Mouse (Mus musculus): ENCODE data around the gene Ccdc58. TPM values are rescaled to one million over a fixed set of nuclear protein-coding genes. Genes with fewer than 3 reads are reported as not detected.

Ccdc58 gene
- polyA plus RNA-seq, 2 experiments, result 44.0 to 52.5 TPM

- H3K4me3 ChIP-seq (ENCODE audit: insufficient read depth in 1 of 2, low read depth in 2 of 2, low read length in 2 of 2), result peak overlapping the region; percentile 75 to 86
- peaks cover 11 to 16% of the 10 kb centered on the region in 2 experiments for H3K4me1 ChIP-seq (replicated peaks; ENCODE audit: control insufficient read depth in 2 of 2, insufficient read depth in 2 of 2, low read length in 1 of 2)
- 21% methylated on average over 8 of the region's 8 CpGs for WGBS (ENCODE audit: insufficient replicate concordance)
- peak overlapping the region; percentile 83 for H3K4me2 ChIP-seq (ENCODE audit: low read depth)
- H3K9me3 ChIP-seq (ENCODE audit: control insufficient read depth, low read length), result no peaks in the 10 kb centered on the region
- no peaks in the 10 kb centered on the region for H3K36me3 ChIP-seq (replicated peaks; ENCODE audit: control insufficient read depth, insufficient read depth, low read depth)
- H3K27me3 ChIP-seq (ENCODE audit: control insufficient read depth, insufficient read depth, low read length), result no peaks in the 10 kb centered on the region
- peak overlapping the region; percentile 86 for H3K9ac ChIP-seq (replicated peaks)
- no peak for ATAC-seq (ENCODE audit: insufficient read depth)
- peak overlapping the region; percentile 18 for H3K27ac ChIP-seq
- TF ChIP-seq CTCF (IDR thresholded peaks at IDR 0.05; ENCODE audit: low read depth) (no peak), EP300 (IDR thresholded peaks at IDR 0.05; ENCODE audit: low read depth) (no peak)
- DNase-seq (ENCODE audit: low read depth in 3 of 3, low spot score in 3 of 3), result peak in 1 of 3 experiments; percentile 13
These were observed 1.0 kb downstream of the Ccdc58 start for GRCm38 (mm10) chr16:36072410-36073011.

GRCm38 (mm10) chr16:36074772-36075171 lies 3.3 kb downstream of the Ccdc58 start:
- H3K4me3 ChIP-seq (ENCODE audit: insufficient read depth in 1 of 2, low read depth in 2 of 2, low read length in 2 of 2), result no peak overlapping the region
- TF ChIP-seq CTCF (IDR thresholded peaks at IDR 0.05; ENCODE audit: low read depth), result no peak
- no peak for TF ChIP-seq EP300 (IDR thresholded peaks at IDR 0.05; ENCODE audit: low read depth)
- WGBS (ENCODE audit: insufficient replicate concordance), result 78% methylated on average over 3 of the region's 3 CpGs
- DNase-seq (ENCODE audit: low read depth in 3 of 3, low spot score in 3 of 3) (no peak), ATAC-seq (ENCODE audit: insufficient read depth) (no peak)
- no peak overlapping the region for H3K9ac ChIP-seq (replicated peaks)
- H3K4me1 ChIP-seq (replicated peaks; ENCODE audit: control insufficient read depth in 2 of 2, insufficient read depth in 2 of 2, low read length in 1 of 2), result peaks cover 5 to 7% of the 10 kb centered on the region in 2 experiments
- H3K27me3 ChIP-seq (ENCODE audit: control insufficient read depth, insufficient read depth, low read length), result no peaks in the 10 kb centered on the region
- no peaks in the 10 kb centered on the region for H3K36me3 ChIP-seq (replicated peaks; ENCODE audit: control insufficient read depth, insufficient read depth, low read depth)
- no peak overlapping the region for H3K4me2 ChIP-seq (ENCODE audit: low read depth)
- H3K27ac ChIP-seq, result no peak overlapping the region
- H3K9me3 ChIP-seq (ENCODE audit: control insufficient read depth, low read length), result no peaks in the 10 kb centered on the region

- Histone ChIP-seq H3K4me2 (ENCODE audit: low read depth) (no peak overlapping the region), H3K9me3 (ENCODE audit: control insufficient read depth, low read length) (no peaks in the 10 kb centered on the region), H3K36me3 (replicated peaks; ENCODE audit: control insufficient read depth, insufficient read depth, low read depth) (no peaks in the 10 kb centered on the region; the same call in none of the 2 replicates), H3K4me1 (replicated peaks; ENCODE audit: control insufficient read depth in 2 of 2, insufficient read depth in 2 of 2, low read length in 1 of 2) (no peaks in the 10 kb centered on the region), H3K27me3 (ENCODE audit: control insufficient read depth, insufficient read depth, low read length) (no peaks in the 10 kb centered on the region), H3K4me3 (ENCODE audit: insufficient read depth in 1 of 2, low read depth in 2 of 2, low read length in 2 of 2) (no peak overlapping the region), H3K9ac (replicated peaks) (no peak overlapping the region), H3K27ac (no peak overlapping the region)
- no peak for TF ChIP-seq CTCF (IDR thresholded peaks at IDR 0.05; ENCODE audit: low read depth)
- no peak for TF ChIP-seq EP300 (IDR thresholded peaks at IDR 0.05; ENCODE audit: low read depth)
- ATAC-seq (ENCODE audit: insufficient read depth), result no peak
- WGBS (ENCODE audit: insufficient replicate concordance), result 86% methylated on average over 3 of the region's 3 CpGs
- DNase-seq (ENCODE audit: low read depth in 3 of 3, low spot score in 3 of 3), result no peak
These were observed 8.4 kb downstream of the Ccdc58 start for GRCm38 (mm10) chr16:36079916-36080315.

- Histone ChIP-seq H3K27ac (no peak overlapping the region), H3K4me2 (ENCODE audit: low read depth) (no peak overlapping the region), H3K9ac (replicated peaks) (no peak overlapping the region), H3K4me3 (ENCODE audit: insufficient read depth in 1 of 2, low read depth in 2 of 2, low read length in 2 of 2) (no peak overlapping the region), H3K36me3 (replicated peaks; ENCODE audit: control insufficient read depth, insufficient read depth, low read depth) (no peaks in the 10 kb centered on the region; the same call in 1 of the 2 replicates), H3K27me3 (ENCODE audit: control insufficient read depth, insufficient read depth, low read length) (no peaks in the 10 kb centered on the region), H3K9me3 (ENCODE audit: control insufficient read depth, low read length) (no peaks in the 10 kb centered on the region), H3K4me1 (replicated peaks; ENCODE audit: control insufficient read depth in 2 of 2, insufficient read depth in 2 of 2, low read length in 1 of 2) (peaks cover 0 to 7% of the 10 kb centered on the region in 2 experiments; a peak in 1 of 4 replicates)
- peak; percentile 69 for ATAC-seq (ENCODE audit: insufficient read depth)
- TF ChIP-seq EP300 (IDR thresholded peaks at IDR 0.05; ENCODE audit: low read depth) (no peak), CTCF (IDR thresholded peaks at IDR 0.05; ENCODE audit: low read depth) (no peak)
- DNase-seq (ENCODE audit: low read depth in 3 of 3, low spot score in 3 of 3), result peak in 1 of 3 experiments; percentile 17
- WGBS (ENCODE audit: insufficient replicate concordance), result 66% methylated on average over 4 of the region's 4 CpGs
These were observed 16.4 kb downstream of the Ccdc58 start for GRCm38 (mm10) chr16:36087846-36088245.

GRCm38 (mm10) chr16:36089065-36089464 lies 17.6 kb downstream of the Ccdc58 start:
- DNase-seq (ENCODE audit: low read depth in 3 of 3, low spot score in 3 of 3) (no peak), ATAC-seq (ENCODE audit: insufficient read depth) (no peak)
- TF ChIP-seq EP300 (IDR thresholded peaks at IDR 0.05; ENCODE audit: low read depth) (no peak), CTCF (IDR thresholded peaks at IDR 0.05; ENCODE audit: low read depth) (no peak)
- Histone ChIP-seq H3K27me3 (ENCODE audit: control insufficient read depth, insufficient read depth, low read length) (no peaks in the 10 kb centered on the region), H3K9ac (replicated peaks) (no peak overlapping the region), H3K4me1 (replicated peaks; ENCODE audit: control insufficient read depth in 2 of 2, insufficient read depth in 2 of 2, low read length in 1 of 2) (peaks cover 0 to 7% of the 10 kb centered on the region in 2 experiments; a peak in 1 of 4 replicates), H3K27ac (no peak overlapping the region), H3K36me3 (replicated peaks; ENCODE audit: control insufficient read depth, insufficient read depth, low read depth) (no peaks in the 10 kb centered on the region; the same call in 1 of the 2 replicates), H3K9me3 (ENCODE audit: control insufficient read depth, low read length) (no peaks in the 10 kb centered on the region), H3K4me3 (ENCODE audit: insufficient read depth in 1 of 2, low read depth in 2 of 2, low read length in 2 of 2) (no peak overlapping the region), H3K4me2 (ENCODE audit: low read depth) (no peak overlapping the region)
- 68% methylated on average over 7 of the region's 7 CpGs for WGBS (ENCODE audit: insufficient replicate concordance)
